Mouse (Mus musculus): ENCODE results near the gene Anp32e.

GRCm38 (mm10) chr3:95904568-95904967, 24.5 kb upstream of the Anp32e start, which contains the start of gene Car14:
- no peak for TF ChIP-seq CTCF (IDR thresholded peaks at IDR 0.05; ENCODE audit: low read depth)
- no peak for TF ChIP-seq EP300 (optimal IDR thresholded peaks at IDR 0.05)

Data from stomach, postnatal 0 days (tissue).